Mouse (Mus musculus) lung, embryonic 14.5 days (tissue): Measurements from ENCODE around the gene Gm5767. TPM values are rescaled to one million over a fixed set of nuclear protein-coding genes. Genes with fewer than 3 reads are reported as not detected.

Experiments
- ATAC-seq: fragments of 200-750 bp; cut with Nextera tagmentation; 2 replicates; pipeline ENCODE4 v1.8.0; 2017; ENCODE audit warnings: mild to moderate bottlenecking, moderate TSS enrichment, moderate library complexity; ENCODE audit not compliant: insufficient read depth
- DNase-seq: peaks from one replicate; pipeline ENCODE4 v3.0.0-alpha.2; 2015
- H3K27ac ChIP-seq: fragments of 300-500 bp; sonication (generic); 2 replicates; pipeline ENCODE4 v1.5.1; 2014; ENCODE audit warnings: low read depth, mild to moderate bottlenecking, moderate library complexity
- H3K27me3 ChIP-seq: fragments of 300-500 bp; sonication (generic); 2 replicates; pipeline ENCODE4 v1.6.1; 2014; ENCODE audit warnings: low read length, control low read depth; ENCODE audit not compliant: insufficient read depth
- H3K36me3 ChIP-seq: fragments of 300-500 bp; sonication (generic); 2 replicates; pipeline ENCODE4 v1.6.1; 2014; ENCODE audit warnings: control low read depth; ENCODE audit not compliant: insufficient read depth
- H3K4me1 ChIP-seq: fragments of 300-500 bp; sonication (generic); 2 replicates; pipeline ENCODE4 v1.6.1; 2014; ENCODE audit warnings: antibody characterized with exemption, control low read depth; ENCODE audit not compliant: insufficient read depth
- H3K4me2 ChIP-seq: fragments of 300-500 bp; sonication (generic); 2 replicates; pipeline ENCODE4 v1.6.1; 2014; ENCODE audit warnings: mild to moderate bottlenecking
- H3K4me3 ChIP-seq: fragments of 300-500 bp; sonication (generic); 2 replicates; pipeline ENCODE4 v1.5.1; 2014; ENCODE audit warnings: low read depth, low read length
- H3K9ac ChIP-seq: fragments of 300-500 bp; sonication (generic); 2 replicates; pipeline ENCODE4 v1.6.1; 2014
- H3K9me3 ChIP-seq: fragments of 300-500 bp; sonication (generic); 2 replicates; pipeline ENCODE4 v1.6.1; 2016; ENCODE audit warnings: low read depth, low read length, control low read depth
- CTCF ChIP-seq: IDR thresholded peaks from 2 replicates; pipeline ENCODE4 v1.5.1; 2016; ENCODE audit warnings: antibody characterized with exemption, low read depth
- WGBS: fragments of 180-500 bp; shearing (Covaris S2); extraction: QIAGEN DNeasy Blood & Tissue Kit; methylation state at CpG from one replicate; pipeline ENCODE4 v1.1.7; 2014; 5-methylcytosine and 5-hydroxymethylcytosine counted together
- polyA plus RNA-seq: library from polyadenylated mRNA; unstranded; fragments of >200 nt; fragmentation: Nextera tagmentation; extraction: Ambion mirVana; gene quantifications from 2 replicates; pipeline ENCODE4 v1.2.1, GENCODE M21; 2014

The Gm5767 gene
- polyA plus RNA-seq, 1 experiment from 2014 or later: not detected

DNA sequence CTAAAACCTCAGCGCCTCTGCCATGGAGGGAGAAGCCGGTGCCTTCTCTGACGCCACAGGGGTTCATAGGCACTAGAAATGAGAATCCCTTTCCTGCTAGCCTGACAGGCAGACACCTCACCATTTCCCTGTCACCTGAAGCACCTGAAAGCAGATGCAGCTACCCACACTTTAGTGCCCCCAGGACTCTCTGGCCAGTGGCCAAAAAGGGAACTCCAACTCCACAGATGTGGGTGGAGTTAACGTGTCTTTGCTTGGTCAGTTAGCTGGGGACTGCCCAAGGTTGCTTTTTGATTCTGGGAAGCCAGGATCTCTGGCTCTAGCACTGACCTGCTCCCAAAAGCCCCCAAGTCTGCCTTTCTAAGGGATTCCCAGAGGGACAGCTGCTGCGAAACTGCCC lies 11.1 kb upstream of the Gm5767 start:
- Histone ChIP-seq H3K9ac (peak overlapping the region; percentile 65), H3K4me3 (peak overlapping the region; percentile 66; the same call in 1 of the 2 replicates), H3K4me1 (peaks cover 12% of the 10 kb centered on the region; the same call in 1 of the 2 replicates), H3K27ac (no peak overlapping the region), H3K27me3 (0 out of 2 replicates have a peak, but pooled peaks cover 4% of the 10 kb centered on the region), H3K9me3 (no peaks in the 10 kb centered on the region), H3K4me2 (peak overlapping the region; percentile 81), H3K36me3 (no peaks in the 10 kb centered on the region; the same call in 1 of the 2 replicates)
- TF ChIP-seq CTCF: no peak
- 58% methylated on average over 5 of the region's 5 CpGs for WGBS
- ATAC-seq (no peak), DNase-seq (peak; percentile 41)

DNA sequence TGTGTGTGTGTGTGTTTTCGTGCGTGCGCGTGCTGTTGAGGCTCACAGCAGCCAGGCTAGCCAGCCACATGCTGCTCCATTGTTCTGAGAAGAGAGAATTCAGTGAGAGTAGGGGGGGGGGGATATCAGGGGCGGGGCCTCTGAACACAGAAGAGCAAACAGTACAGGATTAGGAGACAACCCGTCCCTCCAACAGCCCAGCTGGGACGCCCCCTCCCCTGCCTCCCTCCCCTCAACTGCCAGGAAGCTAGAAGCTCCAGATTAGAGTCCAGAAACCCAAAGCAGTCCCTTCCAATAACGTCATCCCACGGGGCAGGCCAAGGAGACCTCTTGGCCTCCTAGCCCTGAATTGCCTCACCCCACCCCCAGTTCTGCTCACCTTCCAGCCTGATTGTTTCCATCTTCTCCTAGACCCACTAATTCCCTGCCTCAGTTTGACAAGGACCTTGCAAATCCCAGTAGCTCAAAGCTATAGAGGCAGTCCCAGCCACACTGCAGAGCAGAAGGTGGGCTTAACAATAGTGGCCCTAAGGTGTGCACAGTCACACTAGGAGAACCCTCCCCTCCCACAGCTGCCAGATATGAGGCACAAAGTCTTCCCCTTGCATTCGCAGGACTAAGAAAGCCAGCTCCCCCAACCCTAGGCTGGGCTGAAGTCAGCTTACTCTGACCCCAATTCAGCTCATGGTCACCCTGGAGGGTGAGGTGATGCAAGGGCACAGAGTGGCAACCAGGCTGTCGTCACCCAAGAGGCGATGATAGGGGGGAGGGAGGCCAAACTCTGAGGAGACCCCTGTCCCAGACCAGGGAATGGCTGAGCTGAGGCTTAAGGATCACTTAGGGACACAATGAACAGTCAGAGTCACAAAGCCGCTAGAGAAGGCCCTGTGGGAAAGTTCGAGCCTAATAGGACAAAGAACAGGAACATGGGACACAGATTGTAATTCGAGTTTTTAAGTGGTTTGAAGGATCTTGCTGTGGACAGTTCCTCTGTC lies 10.2 kb upstream of the Gm5767 start:
- Histone ChIP-seq H3K4me3 (peak overlapping the region; percentile 66), H3K9ac (peak overlapping the region; percentile 65), H3K27me3 (0 out of 2 replicates have a peak, but pooled peaks cover 4% of the 10 kb centered on the region), H3K27ac (0 out of 2 replicates have a peak overlapping the region, but pooled peaks have one; percentile 16), H3K9me3 (no peaks in the 10 kb centered on the region), H3K36me3 (no peaks in the 10 kb centered on the region; the same call in 1 of the 2 replicates), H3K4me2 (peak overlapping the region; percentile 81), H3K4me1 (peaks cover 12% of the 10 kb centered on the region; the same call in 1 of the 2 replicates)
- no peak for TF ChIP-seq CTCF
- WGBS: 9% methylated on average over 14 of the region's 15 CpGs
- no peak for ATAC-seq
- DNase-seq: peak; percentile 27

DNA sequence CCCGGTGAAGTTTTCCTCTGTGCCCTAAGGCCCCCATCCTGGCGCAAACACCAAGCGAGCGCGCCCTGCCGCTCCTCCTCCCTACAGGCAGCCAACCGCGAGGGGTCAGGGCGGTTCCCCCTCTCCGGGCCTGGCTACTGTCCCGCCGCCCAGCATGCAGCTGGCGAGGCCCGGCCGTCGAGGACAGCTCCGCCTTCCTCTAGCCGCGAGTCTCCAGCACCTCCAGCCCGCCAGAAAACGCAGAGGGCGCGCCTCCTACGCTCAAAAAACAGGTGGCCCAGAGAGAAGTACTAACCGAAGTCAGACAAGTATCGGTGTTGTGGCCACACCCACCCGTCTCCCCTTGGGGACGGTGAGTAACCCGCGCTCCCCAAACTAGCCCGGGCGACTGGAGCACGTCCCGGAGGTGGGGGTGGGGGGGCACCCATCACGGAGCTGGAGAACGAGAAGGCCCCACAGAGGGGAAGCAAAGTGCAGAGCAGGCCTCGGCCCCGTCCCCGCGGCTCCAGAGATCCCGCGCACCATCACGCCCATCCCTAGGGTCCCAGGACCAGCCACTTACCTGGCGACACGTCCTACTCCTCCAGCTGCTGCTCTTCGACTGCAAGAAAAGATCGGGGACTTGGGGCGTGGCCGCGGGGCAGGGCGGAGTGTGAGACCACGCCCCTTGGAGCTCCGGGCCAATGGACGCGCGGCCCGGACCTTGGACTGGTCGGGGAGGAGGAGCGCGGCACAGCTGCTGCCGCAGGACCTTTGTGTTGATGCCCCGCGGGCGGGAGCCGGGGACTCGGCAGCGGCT lies 8.8 kb upstream of the Gm5767 start, which contains the start of gene Carhsp1:
Gene Carhsp1, minus strand, starts transcription at position 605 of the 799 bp plus-strand sequence.
- 0 out of 2 replicates have a peak, but pooled peaks cover 4% of the 10 kb centered on the region for H3K27me3 ChIP-seq
- peak; percentile 50; the same call in 1 of the 2 replicates for TF ChIP-seq CTCF
- H3K4me1 ChIP-seq: peaks cover 12% of the 10 kb centered on the region; the same call in 1 of the 2 replicates
- WGBS: under 1% methylated on average over 61 of the region's 67 CpGs
- no peaks in the 10 kb centered on the region for H3K9me3 ChIP-seq
- H3K4me3 ChIP-seq: peak within 1 kb of the TSS; percentile 66
- H3K9ac ChIP-seq: peak within 1 kb of the TSS; percentile 65
- H3K27ac ChIP-seq: peak within 1 kb of the TSS; percentile 83
- H3K36me3 ChIP-seq: no peaks in the 10 kb centered on the region
- ATAC-seq (peak; percentile 93), DNase-seq (peak; percentile 97)
- peak within 1 kb of the TSS; percentile 81 for H3K4me2 ChIP-seq

DNA sequence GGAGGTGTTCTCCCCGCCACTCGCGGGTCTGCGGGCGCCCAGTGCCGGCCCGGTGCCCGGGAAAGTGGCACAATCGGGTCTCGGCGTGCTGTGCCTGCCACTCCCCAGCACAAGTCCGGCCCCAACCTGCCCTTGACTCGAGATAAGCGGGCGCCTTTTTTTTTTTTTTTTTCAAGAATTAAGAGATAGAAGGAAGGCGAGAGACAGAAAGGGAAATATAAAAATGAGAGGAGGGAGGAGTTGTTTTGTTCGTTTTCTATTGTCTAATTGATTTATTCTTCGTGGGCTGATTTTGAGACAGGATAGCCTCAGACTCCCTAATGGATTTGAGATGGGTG lies 8.3 kb upstream of the Gm5767 start:
- Histone ChIP-seq H3K36me3 (no peaks in the 10 kb centered on the region), H3K9ac (peak overlapping the region; percentile 47)

DNA sequence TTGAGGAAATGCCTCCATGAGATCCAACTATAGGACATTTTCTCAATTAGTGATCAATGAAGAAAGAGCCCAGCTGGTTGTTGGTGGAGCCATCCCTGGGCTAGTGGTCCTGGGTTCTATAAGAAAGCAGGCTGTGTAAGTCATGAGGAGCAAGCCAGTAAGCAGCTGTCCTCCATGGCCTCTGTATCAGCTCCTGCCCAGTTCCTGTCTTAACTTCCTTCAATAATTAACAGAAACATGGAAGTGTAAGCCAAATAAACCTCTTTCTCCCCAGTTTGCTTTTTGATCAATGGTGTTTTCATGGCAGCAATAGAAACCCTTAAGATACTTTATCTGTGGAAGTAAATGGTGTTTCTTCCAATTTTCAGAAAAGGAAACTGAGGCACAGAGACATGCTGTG lies 7.8 kb upstream of the Gm5767 start:
- H3K4me1 ChIP-seq: peaks cover 12% of the 10 kb centered on the region; the same call in 1 of the 2 replicates
- ATAC-seq: no peak
- no peak overlapping the region for H3K27ac ChIP-seq
- no peak overlapping the region for H3K9ac ChIP-seq
- no peaks in the 10 kb centered on the region for H3K36me3 ChIP-seq
- no peaks in the 10 kb centered on the region for H3K9me3 ChIP-seq
- TF ChIP-seq CTCF: no peak
- H3K27me3 ChIP-seq: 0 out of 2 replicates have a peak, but pooled peaks cover 4% of the 10 kb centered on the region
- H3K4me3 ChIP-seq: no peak overlapping the region
- H3K4me2 ChIP-seq: peak overlapping the region; percentile 81
- no peak for DNase-seq

More for the DNA sequence above, 8.3 kb upstream of the Gm5767 start:
- TF ChIP-seq CTCF: no peak
- Histone ChIP-seq H3K4me1 (peaks cover 12% of the 10 kb centered on the region; the same call in 1 of the 2 replicates), H3K27me3 (0 out of 2 replicates have a peak, but pooled peaks cover 4% of the 10 kb centered on the region), H3K9me3 (no peaks in the 10 kb centered on the region), H3K4me3 (peak overlapping the region; percentile 66), H3K27ac (no peak overlapping the region), H3K4me2 (peak overlapping the region; percentile 81)
- DNase-seq: no peak
- no peak for ATAC-seq
- 1% methylated on average over 18 of the region's 18 CpGs for WGBS

DNA sequence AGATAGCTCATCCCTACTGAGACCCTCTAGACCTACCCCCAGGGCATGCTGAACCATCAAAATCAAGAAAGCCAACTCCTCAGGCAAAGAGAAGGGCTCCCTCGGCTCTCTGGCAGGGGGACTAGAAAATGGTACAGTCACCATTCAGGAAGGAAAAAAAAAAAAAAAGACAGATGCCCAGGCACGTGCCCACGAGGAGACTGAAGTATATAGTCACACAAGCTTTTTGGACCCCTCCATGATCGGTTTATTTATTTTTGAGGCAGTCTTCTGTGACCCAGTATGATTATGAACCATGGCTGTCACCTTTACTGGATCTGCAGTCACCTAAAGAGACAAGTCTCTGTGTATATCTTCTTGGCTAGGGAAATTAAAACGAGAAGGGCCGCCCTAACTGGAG lies 7.2 kb upstream of the Gm5767 start:
- 59% methylated on average over 6 of the region's 6 CpGs for WGBS
- ATAC-seq: no peak
- no peak overlapping the region for H3K4me2 ChIP-seq

More for the DNA sequence above, 7.2 kb upstream of the Gm5767 start:
- H3K27ac ChIP-seq: no peak overlapping the region
- H3K4me3 ChIP-seq: no peak overlapping the region
- H3K27me3 ChIP-seq: 0 out of 2 replicates have a peak, but pooled peaks cover 4% of the 10 kb centered on the region
- H3K4me1 ChIP-seq: 0 out of 2 replicates have a peak, but pooled peaks cover 10% of the 10 kb centered on the region
- no peaks in the 10 kb centered on the region for H3K9me3 ChIP-seq
- no peak for DNase-seq
- no peak for TF ChIP-seq CTCF
- no peaks in the 10 kb centered on the region for H3K36me3 ChIP-seq
- no peak overlapping the region for H3K9ac ChIP-seq
